ENCODE assay signal across 12 mouse cellular contexts in the genomic region with DNA sequence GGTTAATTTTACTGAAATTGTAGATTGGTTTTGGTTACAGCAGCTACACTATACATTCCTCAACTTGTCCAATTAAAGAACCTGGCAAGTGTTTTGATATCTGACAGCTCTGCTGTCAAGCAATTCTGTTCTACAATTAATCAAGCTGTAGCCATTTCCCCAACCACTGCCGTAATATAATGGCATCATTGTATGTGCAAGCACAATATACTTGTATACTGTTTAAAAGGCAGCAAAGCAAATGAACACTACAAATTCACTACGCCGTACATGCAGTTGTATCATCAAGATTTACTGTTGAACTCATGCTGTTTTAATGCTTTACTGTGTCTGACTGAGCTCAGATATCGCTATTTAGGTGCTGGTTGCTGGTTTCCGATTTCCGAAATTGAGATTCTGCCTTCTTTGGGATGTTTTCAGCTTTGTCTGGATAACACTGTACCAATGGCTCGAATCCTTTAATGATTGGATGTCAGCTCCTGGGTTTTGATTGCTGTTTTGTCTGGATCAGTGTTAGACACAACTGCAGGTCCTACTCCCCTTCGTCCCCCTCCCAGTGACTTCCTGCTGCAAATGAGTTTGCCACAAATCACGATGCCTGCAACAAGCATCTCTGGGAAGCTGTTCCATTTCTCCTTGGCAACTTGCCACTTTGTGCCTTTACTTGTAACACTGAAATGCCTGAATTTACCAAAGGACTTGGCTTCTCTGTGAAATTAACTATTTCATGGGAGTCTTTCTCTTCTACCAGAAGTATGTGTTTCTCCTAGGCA.
DNase-seq lines count a peak whose midpoint lies in the region; ATAC-seq and TF ChIP-seq lines count a peak whose summit lies in the region.
"Had no signal": no experiment of that assay in that cellular context is flagged by ENCODE, and none has a peak within 500 bp of the region (broad histone marks: within the 10 kb centered on the region; RNA-seq: fewer than 3 reads in every experiment).

No protein-coding gene starts in this region.

- H3K27ac ChIP-seq in stomach, embryonic 16.5 days (ENCODE audit: low read length) = no peak overlapping the region
- H3K27ac ChIP-seq in stomach, postnatal 0 days (replicated peaks) = no peak overlapping the region
- no peak overlapping the region for H3K27ac ChIP-seq in olfactory bulb, adult 2 months (ENCODE audit: insufficient read depth, low read depth, low read length)
- H3K27ac ChIP-seq: liver, embryonic 14.5 days had no signal

- 54% methylated on average over 9 of the region's 9 CpGs for WGBS in stomach, embryonic 16.5 days
- 63% methylated on average over 9 of the region's 9 CpGs for WGBS in stomach, postnatal 0 days
- WGBS in olfactory bulb, adult 2 months = 22% methylated on average over 9 of the region's 9 CpGs

- peak; percentile 11 to 23 for DNase-seq in cerebellum, postnatal 10 days
- DNase-seq in cerebellum, adult 9-11 months = no peak
- peak; percentile 7 for DNase-seq in layer of hippocampus, adult 11-12 months (ENCODE audit: low spot score)
- no peak for DNase-seq in layer of hippocampus, adult 9-11 months
- DNase-seq in stomach, postnatal 0 days (ENCODE audit: low spot score) = no peak
- no peak for DNase-seq in c-Kit-positive CD71-positive TER-119-positive erythroid progenitor cells, embryonic 14.5 days (ENCODE audit: low spot score)
- DNase-seq: gastrocnemius, postnatal 36 days; heart, postnatal 10 days; thymus, postnatal 4 days had no signal

- no peaks in the 10 kb centered on the region for H3K36me3 ChIP-seq in stomach, embryonic 16.5 days (ENCODE audit: control insufficient read depth, insufficient read depth, low read length)
- no peaks in the 10 kb centered on the region for H3K36me3 ChIP-seq in stomach, postnatal 0 days (ENCODE audit: control insufficient read depth, insufficient read depth, low read length)

- H3K9ac ChIP-seq in stomach, embryonic 16.5 days (ENCODE audit: low read length) = no peak overlapping the region
- H3K9ac ChIP-seq in stomach, postnatal 0 days (ENCODE audit: low read length) = no peak overlapping the region
- H3K9ac ChIP-seq: liver, embryonic 14.5 days had no signal

- H3K27me3 ChIP-seq in stomach, embryonic 16.5 days (ENCODE audit: control insufficient read depth, insufficient read depth, low read length) = no peaks in the 10 kb centered on the region
- H3K27me3 ChIP-seq in stomach, postnatal 0 days (ENCODE audit: control insufficient read depth, insufficient read depth, low read length) = no peaks in the 10 kb centered on the region

- 0 out of 2 replicates have a peak overlapping the region, but pooled peaks have one; percentile 19 for H3K4me2 ChIP-seq in stomach, embryonic 16.5 days (ENCODE audit: low read depth, low read length)
- no peak overlapping the region for H3K4me2 ChIP-seq in stomach, postnatal 0 days (replicated peaks; ENCODE audit: low read depth)

- H3K4me3 ChIP-seq in stomach, embryonic 16.5 days (replicated peaks; ENCODE audit: low read length) = no peak overlapping the region
- H3K4me3 ChIP-seq in stomach, postnatal 0 days (ENCODE audit: low read depth, low read length) = no peak overlapping the region
- peak overlapping the region; percentile 11; the same call in 1 of the 2 replicates for H3K4me3 ChIP-seq in olfactory bulb, adult 2 months (ENCODE audit: insufficient read depth, low read depth, low read length)

- H3K4me1 ChIP-seq in stomach, embryonic 16.5 days (ENCODE audit: control insufficient read depth, insufficient read depth, low read length) = no peaks in the 10 kb centered on the region
- H3K4me1 ChIP-seq in stomach, postnatal 0 days (replicated peaks; ENCODE audit: control insufficient read depth, insufficient read depth) = no peaks in the 10 kb centered on the region
- no peaks in the 10 kb centered on the region for H3K4me1 ChIP-seq in olfactory bulb, adult 2 months (ENCODE audit: control insufficient read depth, insufficient read depth, low read length)

- TF ChIP-seq POLR2A in olfactory bulb, adult 2 months (IDR thresholded peaks at IDR 0.05; ENCODE audit: insufficient read depth, low read depth, low read length) = no peak

- no peak for TF ChIP-seq EP300 in stomach, postnatal 0 days (optimal IDR thresholded peaks at IDR 0.05)

- TF ChIP-seq CTCF in stomach, postnatal 0 days (IDR thresholded peaks at IDR 0.05; ENCODE audit: low read depth) = no peak
- TF ChIP-seq CTCF in olfactory bulb, adult 2 months (IDR thresholded peaks at IDR 0.05; ENCODE audit: insufficient read depth, low read depth, low read length) = no peak

- ATAC-seq in stomach, embryonic 16.5 days (ENCODE audit: insufficient read depth, low FRiP score) = no peak
- no peak for ATAC-seq in stomach, postnatal 0 days (ENCODE audit: low FRiP score, low TSS enrichment)

- H3K9me3 ChIP-seq in stomach, embryonic 16.5 days (replicated peaks; ENCODE audit: control insufficient read depth, low read length) = no peaks in the 10 kb centered on the region
- no peaks in the 10 kb centered on the region for H3K9me3 ChIP-seq in stomach, postnatal 0 days (ENCODE audit: control insufficient read depth, low read length)

Comparison
In these comparisons a context has a peak if more than half of its experiments do, and no peak if none do; other contexts are left out.
1. DNase-seq: peak in cerebellum, postnatal 10 days (2 of 2) and layer of hippocampus, adult 11-12 months (single experiment); none in cerebellum, adult 9-11 months (single experiment), layer of hippocampus, adult 9-11 months (single experiment), stomach, postnatal 0 days (single experiment) and c-Kit-positive CD71-positive TER-119-positive erythroid progenitor cells, embryonic 14.5 days (single experiment).